Mouse (Mus musculus) gastrocnemius, adult 2 months (tissue): Measurements from ENCODE around the gene 2310034G01Rik. TPM values are rescaled to one million over a fixed set of nuclear protein-coding genes. Genes with fewer than 3 reads are reported as not detected.

Experiments used
- DNase-seq: peaks from one replicate; pipeline ENCODE4 v3.0.0; 2022
- H3K27ac ChIP-seq: fragments of 200-600 bp; 2 replicates; pipeline ENCODE4 v1.8.1; 2022; ENCODE audit warnings: mild to moderate bottlenecking
- H3K4me3 ChIP-seq: fragments of 200-600 bp; 2 replicates; pipeline ENCODE4 v1.8.1; 2022; ENCODE audit warnings: mild to moderate bottlenecking, moderate library complexity
- CTCF ChIP-seq: fragments of 200-600 bp; IDR thresholded peaks from 2 replicates; pipeline ENCODE4 v1.8.1; 2022; ENCODE audit warnings: antibody characterized with exemption, mild to moderate bottlenecking, moderate library complexity
- intact Hi-C: fragments of 180-260 bp; cut with DNase I; formaldehyde crosslinking; loops from one replicate; pipeline ENCODE4 v1.15.1; 2025
- total RNA-seq, 2 experiments: library from RNA; stranded (reverse); gene quantifications; 2 replicates each; pipeline ENCODE4 v1.2.3; 2021

The 2310034G01Rik gene
- total RNA-seq, 2 experiments from 2014 or later = 0.17 to 0.18 TPM

- H3K27ac ChIP-seq = no peak overlapping the region
- no peak overlapping the region for H3K4me3 ChIP-seq
- no peak for TF ChIP-seq CTCF
- intact Hi-C loops = no loop called here
- DNase-seq = no peak
Observed at GRCm38 (mm10) chr19:46382275-46382674, 32.2 kb upstream of the 2310034G01Rik start.

- H3K27ac ChIP-seq = no peak overlapping the region
- H3K4me3 ChIP-seq = no peak overlapping the region
- DNase-seq = no peak
- intact Hi-C loops = no loop called here
- TF ChIP-seq CTCF = no peak
Observed at GRCm38 (mm10) chr19:46375891-46376290, 25.8 kb upstream of the 2310034G01Rik start.

DNA sequence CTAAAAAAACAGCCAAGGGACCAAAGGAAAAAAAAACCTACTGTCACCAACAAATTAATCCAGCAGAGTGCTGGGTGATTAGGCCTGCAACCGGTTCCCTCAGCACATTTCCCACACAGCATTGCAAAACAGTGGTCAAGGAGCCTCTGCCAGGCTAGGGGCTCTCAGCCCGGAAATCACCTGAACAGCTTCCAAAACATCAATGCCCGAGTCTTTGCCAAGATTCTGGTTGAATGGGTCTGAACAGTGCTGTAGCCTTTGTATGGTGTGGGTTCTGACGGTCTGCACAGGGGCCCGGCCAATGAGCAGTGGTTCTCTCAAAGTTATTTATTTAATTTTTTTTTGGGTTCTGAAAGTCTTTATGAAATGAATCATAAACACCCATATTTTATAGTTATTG lies 25.4 kb upstream of the 2310034G01Rik start:
- Histone ChIP-seq H3K27ac (no peak overlapping the region), H3K4me3 (no peak overlapping the region)
- no peak for DNase-seq
- no peak for TF ChIP-seq CTCF
- intact Hi-C loops = no loop called here

GRCm38 (mm10) chr19:46374477-46375088 lies 24.5 kb upstream of the 2310034G01Rik start:
- intact Hi-C loops = no loop called here
- DNase-seq = no peak
- Histone ChIP-seq H3K27ac (no peak overlapping the region), H3K4me3 (no peak overlapping the region)
- TF ChIP-seq CTCF = no peak

DNA sequence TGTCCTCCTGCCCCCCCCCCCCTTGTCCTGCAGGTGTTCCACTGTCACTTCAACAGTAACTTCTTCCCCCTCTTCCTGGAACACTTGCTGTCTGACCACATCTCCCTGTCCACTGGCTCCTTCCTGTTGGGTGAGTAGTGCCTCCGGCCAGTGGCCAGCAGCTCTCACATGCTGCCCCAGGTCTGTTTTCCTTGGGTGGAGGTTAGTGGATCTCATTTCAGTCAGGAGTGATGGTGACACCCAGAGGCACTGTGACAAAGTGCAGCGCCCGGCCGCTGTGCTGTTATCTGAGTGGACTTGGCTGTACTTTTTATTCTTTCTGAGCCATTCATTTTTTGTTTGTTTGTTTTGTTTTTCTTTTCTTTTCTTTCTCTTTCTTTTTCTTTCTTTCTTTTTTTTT lies 19.1 kb upstream of the 2310034G01Rik start:
- DNase-seq = peak; percentile 82
- Histone ChIP-seq H3K4me3 (no peak overlapping the region), H3K27ac (peak overlapping the region; percentile 58)
- peak; percentile 75 for TF ChIP-seq CTCF
- intact Hi-C loops = no loop called here

DNA sequence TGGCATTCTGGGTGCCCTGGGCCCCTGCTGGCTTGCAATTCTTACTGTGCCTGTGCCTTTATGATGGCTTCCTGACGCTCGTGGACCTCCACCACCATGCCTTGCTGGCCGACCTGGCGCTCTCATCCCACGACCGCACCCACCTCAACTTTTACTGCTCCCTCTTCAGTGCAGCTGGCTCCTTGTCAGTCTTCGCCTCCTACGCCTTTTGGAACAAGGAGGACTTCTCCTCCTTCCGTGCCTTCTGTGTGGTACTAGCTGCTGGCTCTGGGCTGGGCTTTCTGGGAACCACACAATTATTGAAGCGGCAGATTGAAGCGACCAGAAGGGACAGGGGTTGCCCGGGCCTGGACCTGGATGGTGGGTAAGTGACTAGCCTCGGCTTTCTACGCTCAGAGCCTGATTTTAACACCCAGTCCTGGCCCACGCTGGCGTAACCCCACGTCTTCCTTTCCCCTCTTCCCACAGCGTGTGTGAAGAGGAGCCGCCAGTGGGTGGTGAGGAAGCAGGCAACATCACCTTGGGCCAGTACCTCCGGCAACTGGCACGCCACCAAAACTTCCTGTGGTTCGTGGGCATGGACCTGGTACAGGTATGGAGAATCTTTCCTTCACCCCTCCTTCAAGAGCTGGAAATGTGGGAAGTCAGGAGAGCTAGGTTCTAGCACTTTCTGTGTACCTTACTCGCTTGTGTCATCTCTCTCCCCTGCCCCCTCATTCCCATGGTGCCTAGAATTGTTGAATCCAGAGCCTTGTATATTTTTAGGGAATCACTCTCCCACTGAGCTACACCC lies 17.9 kb upstream of the 2310034G01Rik start:
- intact Hi-C loops = no loop called here
- no peak for TF ChIP-seq CTCF
- Histone ChIP-seq H3K27ac (peak overlapping the region; percentile 58; the same call in 1 of the 2 replicates), H3K4me3 (no peak overlapping the region)
- no peak for DNase-seq

GRCm38 (mm10) chr19:46363294-46364009 lies 13.3 kb upstream of the 2310034G01Rik start:
- intact Hi-C loops = no loop called here
- H3K4me3 ChIP-seq = no peak overlapping the region
- no peak for TF ChIP-seq CTCF
- DNase-seq = no peak
- no peak overlapping the region for H3K27ac ChIP-seq

GRCm38 (mm10) chr19:46362104-46362503 lies 12.0 kb upstream of the 2310034G01Rik start:
- no peak for TF ChIP-seq CTCF
- intact Hi-C loops = no loop called here
- Histone ChIP-seq H3K27ac (no peak overlapping the region), H3K4me3 (no peak overlapping the region)
- DNase-seq = no peak

DNA sequence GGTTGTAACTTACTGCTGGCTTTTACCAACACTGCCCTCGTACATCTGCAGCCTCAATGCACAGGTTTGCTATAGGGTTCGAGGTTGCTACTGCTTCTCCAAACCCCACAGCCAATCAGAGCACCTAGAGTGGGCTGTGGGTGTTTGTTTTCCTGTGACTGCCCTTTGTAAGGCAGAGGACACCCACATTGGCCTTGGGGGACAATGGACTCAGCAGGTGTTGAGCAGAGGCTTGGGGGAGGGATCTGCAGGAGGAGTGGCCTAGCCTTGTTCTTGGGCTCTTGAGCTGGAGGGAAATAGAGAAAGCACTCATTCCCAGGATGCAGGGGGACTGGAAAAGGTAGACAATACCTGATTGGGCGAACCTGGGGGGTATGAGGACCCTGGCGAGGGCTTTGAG lies 8.3 kb upstream of the 2310034G01Rik start:
- H3K4me3 ChIP-seq = peak overlapping the region; percentile 77; the same call in 1 of the 2 replicates
- TF ChIP-seq CTCF = no peak
- no peak overlapping the region for H3K27ac ChIP-seq
- intact Hi-C loops = no loop called here
- no peak for DNase-seq

DNA sequence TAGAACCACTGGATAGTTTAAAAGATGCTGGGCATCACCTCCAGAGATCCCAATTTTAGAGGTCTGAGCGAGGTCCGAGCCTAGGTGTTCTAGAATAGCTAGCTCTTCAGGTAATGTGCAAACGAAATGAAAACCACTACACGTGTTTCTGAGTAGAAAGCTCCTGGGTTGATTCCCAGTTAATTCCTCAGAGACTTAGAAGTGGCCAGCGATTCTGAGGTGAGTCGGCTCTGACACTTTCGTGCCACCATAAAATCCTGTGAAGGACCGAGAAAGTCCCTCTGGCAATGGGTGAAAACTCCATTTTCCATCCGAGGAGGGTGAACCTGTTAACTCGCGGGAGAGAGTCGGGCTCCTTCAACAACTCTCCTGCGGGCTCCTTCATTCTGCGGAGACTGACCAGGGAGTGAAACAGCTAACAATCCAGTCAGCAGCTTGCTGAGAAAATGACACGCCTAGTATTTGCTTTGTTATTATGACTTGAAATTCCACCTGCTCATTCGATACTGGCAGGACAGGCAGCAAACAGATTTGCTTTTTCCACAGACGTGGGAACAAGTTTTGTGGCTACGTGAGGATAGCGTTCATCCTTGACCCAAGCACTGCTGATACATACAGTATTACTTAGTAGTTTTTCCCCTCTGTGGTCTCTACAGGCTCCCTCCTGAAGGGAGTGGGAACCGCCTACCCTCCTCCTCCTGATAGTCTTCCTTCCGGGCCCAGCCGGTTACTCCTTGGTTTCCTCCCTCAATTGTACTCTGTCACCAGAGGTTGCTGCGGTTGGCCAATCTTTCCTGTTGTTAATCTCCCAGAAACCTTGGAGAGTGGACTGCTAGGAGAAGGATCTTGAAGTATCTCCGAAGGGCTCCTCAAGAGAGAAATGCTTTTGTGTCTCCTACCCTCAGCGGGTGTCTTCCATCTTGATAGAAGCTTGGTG lies 7.5 kb upstream of the 2310034G01Rik start:
- H3K4me3 ChIP-seq = peak overlapping the region; percentile 77
- intact Hi-C loops = loop anchor here (2.0 kb wide), 1 partner anchor 19 kb away; the partner anchor contains the start of gene Cuedc2
- peak overlapping the region; percentile 66 for H3K27ac ChIP-seq
- no peak for DNase-seq
- TF ChIP-seq CTCF = no peak

DNA sequence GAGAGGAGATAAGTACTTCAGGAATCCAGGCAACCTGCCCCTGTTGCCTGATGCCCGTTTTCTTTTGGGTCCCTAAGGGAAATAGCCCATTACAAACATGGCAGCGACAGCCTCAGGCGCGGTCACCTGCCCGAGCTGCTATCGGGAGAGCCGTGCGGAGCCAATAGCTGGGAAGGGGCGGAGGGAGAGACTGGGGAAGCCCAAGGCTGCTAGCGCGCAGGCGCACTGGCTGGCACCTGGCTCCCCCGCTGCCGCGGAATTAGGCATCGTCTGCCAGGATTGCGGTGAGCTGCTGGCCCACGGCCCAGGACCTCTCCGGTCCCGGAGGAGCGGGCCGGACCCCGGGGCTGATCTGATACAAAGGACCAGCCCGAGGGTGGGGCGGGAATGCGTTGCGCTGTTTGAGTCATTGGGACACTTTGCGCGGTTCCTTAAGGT lies 6.6 kb upstream of the 2310034G01Rik start:
- peak overlapping the region; percentile 66 for H3K27ac ChIP-seq

DNA sequence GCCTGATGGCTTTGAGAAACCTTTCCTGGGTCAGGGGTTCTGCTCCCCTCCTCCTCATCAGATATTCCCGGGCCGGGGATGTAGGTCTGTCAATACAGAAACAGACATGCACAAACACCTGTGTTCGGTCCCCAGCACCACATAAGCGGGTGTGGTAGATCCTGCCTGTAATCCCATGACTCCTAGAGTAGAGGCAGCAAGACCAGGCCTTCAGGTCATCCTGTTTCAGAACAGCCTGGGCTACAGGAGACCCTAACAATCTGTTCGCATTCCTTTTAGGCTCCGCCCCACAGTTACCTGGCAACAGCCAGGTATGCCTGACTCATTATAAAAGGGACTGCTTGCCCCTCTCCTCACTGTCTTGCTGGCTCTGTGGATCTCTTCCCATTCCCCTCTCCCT lies 552 bp downstream of the 2310034G01Rik start:
- no peak for TF ChIP-seq CTCF
- DNase-seq = no peak
- Histone ChIP-seq H3K4me3 (peak overlapping the region; percentile 92), H3K27ac (peak overlapping the region; percentile 86)
- intact Hi-C loops = no loop called here

More for the DNA sequence above, 6.6 kb upstream of the 2310034G01Rik start:
- intact Hi-C loops = loop anchor here (2.0 kb wide), 1 partner anchor 18 kb away; the partner anchor contains the start of gene Cuedc2
- H3K4me3 ChIP-seq = peak overlapping the region; percentile 77
- peak; percentile 90 for DNase-seq
- TF ChIP-seq CTCF = no peak
